Comparison of ENCODE assay signal across 8 mouse cellular contexts in genomic region chr6:108212881-108213295, GRCm38 (mm10). TPM values are rescaled to one million over a fixed set of nuclear protein-coding genes. Genes with fewer than 3 reads are reported as not detected.
A peak's percentile ranks its signal among the peaks of the same experiment; 100 is the strongest.
DNase-seq lines count a peak whose midpoint lies in the region; ATAC-seq lines count a peak whose summit lies in the region.

Gene Itpr1 (plus strand): TSS chr6:108213096.

- peak; percentile 98 for DNase-seq in T-cell, adult 2 months (ENCODE audit: low spot score)
- peak; percentile 95 to 97 for DNase-seq in cerebellum, postnatal 36 days
- DNase-seq in frontal cortex, postnatal 36 days (ENCODE audit: low spot score in 2 of 2), result peak; percentile 97 to 98
- peak; percentile 95 for DNase-seq in left cerebral cortex, adult 11 months (ENCODE audit: low spot score)
- peak; percentile 97 to 98 for DNase-seq in lung, postnatal 4 days
- DNase-seq in retina, postnatal 7 days (ENCODE audit: low read depth, low spot score), result peak; percentile 83
- DNase-seq in urinary bladder, adult 2 months (ENCODE audit: low spot score), result peak; percentile 96

- 0 out of 2 replicates have a peak within 1 kb of the TSS, but pooled peaks have one; percentile 25 for H3K27ac ChIP-seq in hindbrain, embryonic 15.5 days (replicated peaks)

- no peaks in the 10 kb centered on the region for H3K36me3 ChIP-seq in hindbrain, embryonic 15.5 days

- peak; percentile 100 for ATAC-seq in hindbrain, embryonic 15.5 days (ENCODE audit: low FRiP score, low read depth)

- peak within 1 kb of the TSS; percentile 49 for H3K9ac ChIP-seq in hindbrain, embryonic 15.5 days

- H3K4me2 ChIP-seq in hindbrain, embryonic 15.5 days, result peak within 1 kb of the TSS; percentile 90

- peaks cover 21% of the 10 kb centered on the region for H3K4me1 ChIP-seq in hindbrain, embryonic 15.5 days (replicated peaks)

- WGBS in hindbrain, embryonic 15.5 days, result 0% methylated on average over 27 of the region's 27 CpGs

- H3K4me3 ChIP-seq in hindbrain, embryonic 15.5 days, result peak within 1 kb of the TSS; percentile 65

- H3K27me3 ChIP-seq in hindbrain, embryonic 15.5 days, result no peaks in the 10 kb centered on the region

- no peaks in the 10 kb centered on the region for H3K9me3 ChIP-seq in hindbrain, embryonic 15.5 days

RNA-seq across cellular contexts. Expression of gene Itpr1, which starts in this region (rescaled TPM):
- polyA plus RNA-seq in hindbrain, embryonic 15.5 days (2015; fragmentation: Nextera tagmentation; extraction: Ambion mirVana), result 5.0 and 6.1 TPM in 2 replicates
- 64.6 and 82.8 TPM in 2 replicates for polyA plus RNA-seq in urinary bladder, adult 2 months (2012; rRNA removed)

Comparison
In these comparisons a context has a peak if more than half of its experiments do, and no peak if none do; other contexts are left out.
1. Peak in every context shown above with its lines: DNase-seq, ATAC-seq, H3K4me3 ChIP-seq and H3K27ac ChIP-seq.